Mouse (Mus musculus): Measurements from ENCODE around the gene Mipol1.

The Mipol1 gene

GRCm38 (mm10) chr12:57544641-57545370, 314.6 kb downstream of the Mipol1 start:
- ATAC-seq (ENCODE audit: insufficient number of reproducible peaks, low FRiP score, low TSS enrichment): no peak

GRCm38 (mm10) chr12:57545371-57546241, 315.4 kb downstream of the Mipol1 start:
- ATAC-seq (ENCODE audit: insufficient number of reproducible peaks, low FRiP score, low TSS enrichment): no peak
